Mouse (Mus musculus) stomach, postnatal 0 days (tissue): ENCODE data around the gene Mtf2.

Source experiments
- CTCF ChIP-seq: IDR thresholded peaks from 2 replicates; pipeline ENCODE4 v1.5.1; 2016; ENCODE audit warnings: antibody characterized with exemption, low read depth, mild to moderate bottlenecking, moderate library complexity
- EP300 ChIP-seq: optimal IDR thresholded peaks from 2 replicates; pipeline ENCODE3; 2016; ENCODE audit warnings: antibody characterized with exemption

DNA sequence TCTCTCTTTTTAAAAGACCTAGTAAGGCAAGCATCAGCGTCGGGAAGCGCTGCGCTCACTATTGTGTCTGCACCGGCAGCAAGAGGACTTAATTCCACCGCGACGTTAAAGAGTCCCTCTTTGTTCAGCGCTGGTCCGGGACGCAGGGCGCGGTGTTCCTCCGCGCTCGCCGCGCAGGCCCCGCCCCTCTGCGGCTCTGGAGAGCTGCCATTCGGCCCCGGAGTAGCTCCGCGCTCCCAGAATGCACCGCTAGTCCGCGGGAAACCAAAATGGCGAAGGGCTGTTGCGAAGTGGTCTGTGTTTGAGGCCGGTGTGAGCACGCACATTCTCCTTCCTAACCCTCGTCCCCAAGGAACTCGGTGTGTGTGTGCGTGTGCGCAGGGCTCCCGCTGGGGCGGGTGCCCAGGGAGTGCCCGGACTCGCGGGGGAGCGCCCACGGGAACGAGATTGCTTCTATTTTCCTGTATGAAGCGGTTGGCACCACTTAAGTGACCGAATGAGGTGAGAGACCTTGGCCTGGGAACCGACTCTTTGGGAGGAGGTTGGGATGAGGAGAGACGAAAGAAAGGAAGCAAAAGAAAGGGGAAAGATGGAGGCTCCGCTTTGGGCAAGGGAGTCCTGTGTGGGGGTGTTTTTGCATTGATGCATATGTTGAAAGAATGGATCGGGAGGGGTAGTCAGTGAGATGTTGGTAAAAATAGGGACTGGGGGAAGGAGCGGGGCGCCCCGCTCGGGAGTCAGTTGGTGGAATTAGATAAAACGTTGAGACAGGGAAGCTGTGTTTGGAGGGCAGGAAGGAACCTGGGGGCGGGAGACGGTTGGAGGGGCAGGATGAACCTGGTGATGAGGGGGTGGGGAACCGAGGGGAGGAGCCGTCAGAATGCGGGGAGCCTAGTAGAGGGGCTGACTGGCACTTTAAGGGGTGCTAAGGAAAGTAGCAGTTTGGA is at the start of gene Mtf2:
- TF ChIP-seq EP300 (peak; percentile 92), CTCF (peak; percentile 46)
